Mouse (Mus musculus) common myeloid progenitor, adult 5-6 weeks (primary cell): Measurements from ENCODE around the gene Vmn1r69. TPM values are rescaled to one million over a fixed set of nuclear protein-coding genes. Genes with fewer than 3 reads are reported as not detected.

Source experiments
- ATAC-seq: replicated peaks from 2 replicates; pipeline ENCODE4 v1.8.0; 2016; ENCODE audit warnings: low read depth, mild to moderate bottlenecking, moderate TSS enrichment, inconsistent platforms; ENCODE audit not compliant: poor library complexity, severe bottlenecking
- total RNA-seq: library from RNA; stranded (forward); fragments of 200-1000, 187-1606 nt; gene quantifications from 2 replicates; pipeline ENCODE4 v1.2.3, GENCODE M21; 2017

The Vmn1r69 gene
- total RNA-seq = not detected in 2 replicates

- ATAC-seq = no peak
Measured at GRCm38 (mm10) chr7:10613559-10613958, at the start of gene Vmn1r69. TSS of gene Vmn1r69 (minus strand) at chr7:10613659.

- no peak for ATAC-seq
Measured at GRCm38 (mm10) chr7:10631232-10631631, 17.8 kb upstream of the Vmn1r69 start, which contains the start of gene Vmn1r70. TSS of gene Vmn1r70 (plus strand) at chr7:10631532.

- ATAC-seq = no peak
Measured at GRCm38 (mm10) chr7:10558385-10558784, 55.1 kb downstream of the Vmn1r69 start, which contains the start of gene Vmn1r68. TSS of gene Vmn1r68 (minus strand) at chr7:10558485.

Other genes with a start within 250 kb of the Vmn1r69 start
- not detected in 2 replicates for gene Vmn1r67, start 170.3 kb downstream of the Vmn1r69 start, total RNA-seq
- gene Zik1, start 118.3 kb downstream of the Vmn1r69 start, total RNA-seq = 6.5 and 10.0 TPM in 2 replicates
- gene Vmn1r68, start 55.2 kb downstream of the Vmn1r69 start, total RNA-seq = not detected in 2 replicates
- gene Vmn1r70, start 17.9 kb upstream of the Vmn1r69 start, total RNA-seq = not detected in 2 replicates
- not detected in 2 replicates for gene Nlrp4b, start 74.1 kb upstream of the Vmn1r69 start, total RNA-seq
- gene Vmn1r71, start 140.7 kb upstream of the Vmn1r69 start, total RNA-seq = not detected in 2 replicates